Mouse (Mus musculus) embryo, embryonic 11 days (tissue): Measurements from ENCODE around the gene Gm10382.

Source experiments
- DNase-seq: peaks from one replicate; pipeline ENCODE4 v3.0.0-alpha.2; 2015

The Gm10382 gene

DNA sequence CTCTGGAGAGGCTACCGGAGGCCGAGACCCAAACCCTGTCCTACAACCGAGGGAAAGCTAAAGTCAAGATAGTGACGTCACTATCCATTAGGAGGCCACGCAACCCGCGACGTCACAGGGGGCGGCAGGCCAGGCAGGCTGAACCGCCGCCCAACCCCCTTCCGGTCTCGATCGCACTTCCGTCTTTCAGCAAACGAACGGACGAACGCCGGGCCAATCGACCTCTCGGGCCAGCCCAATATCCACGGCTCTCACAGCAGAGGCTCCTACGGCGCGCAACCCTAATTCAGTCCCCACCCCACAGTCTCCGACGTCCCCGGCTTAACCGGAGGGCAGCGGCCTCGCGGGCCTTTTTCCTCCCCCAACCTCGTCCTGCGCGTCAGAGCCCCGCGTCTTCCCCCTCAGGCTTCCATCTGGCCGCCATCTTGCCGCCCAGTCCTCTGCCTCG lies at the start of gene Gm10382:
Gene Gm10382, plus strand, starts transcription at position 192 of the 448 bp plus-strand sequence.
- peak; percentile 86 for DNase-seq

DNA sequence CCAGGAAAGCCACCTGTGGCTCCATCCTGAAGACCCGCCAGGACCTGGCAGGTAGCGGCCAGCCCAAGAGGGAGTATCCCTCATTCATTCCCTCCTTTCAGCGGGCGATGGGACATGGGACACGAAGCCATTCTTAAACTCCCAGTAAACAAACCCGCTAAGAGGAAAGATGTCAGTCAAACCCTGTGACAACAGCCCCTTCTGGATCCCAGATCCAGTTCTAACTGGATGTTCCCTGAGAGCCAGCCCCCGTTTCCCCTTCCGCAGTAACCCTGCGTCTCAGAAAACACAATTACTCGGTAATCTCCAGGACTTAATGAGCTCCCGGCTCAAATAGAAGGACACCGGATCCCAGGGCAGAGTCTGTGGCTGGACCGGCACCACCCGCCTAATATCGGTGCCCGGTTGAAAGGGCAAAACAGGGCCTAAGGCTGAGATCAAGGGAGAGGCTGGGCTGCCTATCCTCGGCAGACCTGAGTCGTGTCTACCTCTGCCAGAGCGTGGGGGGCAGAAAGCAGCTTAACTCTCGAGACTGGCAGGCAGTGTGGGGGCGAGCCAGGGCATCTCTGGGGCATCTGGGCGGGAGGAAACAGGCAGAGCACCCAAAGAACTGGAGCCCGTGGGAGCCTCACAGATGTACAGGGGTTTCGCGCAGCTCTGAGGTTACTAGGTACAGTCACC lies 49.1 kb upstream of the Gm10382 start:
- peak; percentile 61 for DNase-seq

DNA sequence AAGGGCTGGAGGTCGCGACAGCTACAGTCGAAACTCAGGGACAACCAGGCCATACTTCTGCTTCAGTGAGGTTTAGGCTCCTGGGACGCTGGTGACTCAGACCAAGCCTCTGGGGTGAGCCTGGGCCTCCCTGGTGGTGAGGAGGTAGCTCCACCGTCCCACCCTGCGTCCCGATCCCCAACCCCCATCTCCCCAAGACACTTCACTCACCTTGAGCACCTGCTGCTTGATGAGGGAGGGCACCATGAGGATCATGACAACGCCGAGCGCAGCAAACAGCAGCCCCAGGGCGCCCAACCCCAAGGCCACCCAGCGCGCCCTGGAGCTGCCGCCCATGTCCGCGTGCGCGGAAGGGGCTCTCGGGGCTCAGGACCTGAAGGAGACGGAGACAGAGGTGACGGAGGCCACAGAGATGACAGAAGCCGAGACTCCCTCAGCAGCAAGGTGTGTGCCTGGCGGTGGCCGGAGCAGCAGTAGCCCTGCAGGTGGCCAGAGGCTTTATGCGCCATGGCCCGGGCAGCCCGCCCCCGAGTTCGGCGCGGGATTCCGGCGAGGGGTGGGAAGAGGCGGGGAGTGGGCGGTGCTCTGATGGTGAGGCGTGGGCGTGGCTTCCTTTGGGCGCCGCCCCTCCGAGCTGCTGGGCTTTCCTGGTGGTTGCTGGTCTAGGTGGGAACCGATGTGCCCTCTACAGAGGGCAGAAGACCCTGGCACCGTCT lies 48.4 kb upstream of the Gm10382 start, which contains the start of gene Scarb1:
Gene Scarb1, minus strand, starts transcription at position 548 of the 716 bp plus-strand sequence.
- DNase-seq, result peak; percentile 92

DNA sequence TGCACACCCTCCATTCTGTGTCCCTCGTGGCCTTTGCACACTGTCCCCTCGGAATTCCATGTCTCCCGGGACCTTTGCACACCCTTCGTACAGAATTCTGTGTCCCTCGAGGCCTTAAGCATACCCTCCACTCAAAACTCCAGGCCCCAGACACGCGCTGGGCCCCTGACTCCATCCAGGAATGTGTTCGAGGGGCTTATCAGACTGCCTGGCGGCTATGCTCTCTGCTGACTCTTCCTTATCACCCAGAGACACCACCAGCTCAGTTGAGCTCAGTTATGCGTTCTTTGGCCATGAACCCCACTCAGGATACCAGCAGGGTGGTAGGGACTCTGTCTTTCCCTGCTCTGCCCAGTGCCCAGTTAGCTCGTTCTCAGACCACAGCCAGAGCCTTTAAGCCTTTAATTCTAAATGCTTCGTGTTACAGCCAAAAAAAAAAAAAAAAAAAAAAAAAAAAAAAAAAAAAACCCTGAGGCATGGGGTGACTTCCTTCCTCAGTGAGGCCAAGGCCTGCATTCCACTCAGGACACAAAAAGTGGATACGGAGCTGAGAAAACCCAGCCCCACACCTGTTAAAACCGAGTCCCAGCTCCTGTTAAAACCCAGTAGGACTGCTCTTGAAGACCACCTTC lies 47.5 kb upstream of the Gm10382 start:
- DNase-seq, result no peak

DNA sequence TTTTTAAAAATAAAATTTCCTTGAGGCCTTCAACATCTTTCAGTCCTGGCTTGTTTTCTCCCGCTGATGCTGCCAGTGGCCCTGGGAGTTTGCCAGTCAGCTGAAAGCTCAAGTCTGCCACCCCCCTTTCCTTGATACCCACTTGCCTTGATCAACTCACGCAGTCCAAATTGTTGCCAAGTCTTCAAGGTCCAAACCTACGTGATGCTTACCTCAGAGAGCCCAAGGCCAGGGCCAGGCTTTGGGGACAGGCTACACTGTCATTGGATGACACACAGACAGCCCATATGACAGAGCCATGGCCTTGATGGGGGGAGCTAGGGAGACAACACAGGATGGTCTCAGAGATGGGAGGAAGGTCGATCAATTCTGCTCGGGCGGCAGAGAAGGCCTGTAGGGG lies 44.8 kb upstream of the Gm10382 start:
- no peak for DNase-seq

GRCm38 (mm10) chr5:125348067-125348466 lies 41.1 kb upstream of the Gm10382 start:
- no peak for DNase-seq

- DNase-seq, result peak; percentile 37
These were observed 40.6 kb upstream of the Gm10382 start for GRCm38 (mm10) chr5:125348487-125348886.

GRCm38 (mm10) chr5:125349391-125349790 lies 39.7 kb upstream of the Gm10382 start:
- DNase-seq, result no peak

DNA sequence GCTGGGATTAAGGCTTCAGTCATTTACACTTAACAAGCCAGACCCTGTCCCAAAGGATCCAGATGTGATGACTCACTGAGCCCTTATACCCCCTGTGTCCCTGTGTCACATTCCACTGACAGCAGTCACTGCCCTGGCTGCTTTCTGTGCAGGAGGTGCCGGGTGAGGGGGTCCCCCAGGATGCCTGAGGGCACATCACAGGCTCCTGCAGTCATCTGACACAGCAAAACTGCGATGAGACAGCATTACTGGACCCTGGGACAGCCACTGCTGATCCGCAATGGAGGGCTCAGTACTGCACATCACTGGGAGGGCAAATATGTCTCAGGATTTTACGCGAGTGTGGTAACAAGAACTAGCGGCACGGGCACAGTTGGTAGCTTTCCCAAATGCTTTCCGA lies 38.1 kb upstream of the Gm10382 start:
- no peak for DNase-seq

GRCm38 (mm10) chr5:125351939-125352338 lies 37.2 kb upstream of the Gm10382 start:
- DNase-seq, result no peak

DNA sequence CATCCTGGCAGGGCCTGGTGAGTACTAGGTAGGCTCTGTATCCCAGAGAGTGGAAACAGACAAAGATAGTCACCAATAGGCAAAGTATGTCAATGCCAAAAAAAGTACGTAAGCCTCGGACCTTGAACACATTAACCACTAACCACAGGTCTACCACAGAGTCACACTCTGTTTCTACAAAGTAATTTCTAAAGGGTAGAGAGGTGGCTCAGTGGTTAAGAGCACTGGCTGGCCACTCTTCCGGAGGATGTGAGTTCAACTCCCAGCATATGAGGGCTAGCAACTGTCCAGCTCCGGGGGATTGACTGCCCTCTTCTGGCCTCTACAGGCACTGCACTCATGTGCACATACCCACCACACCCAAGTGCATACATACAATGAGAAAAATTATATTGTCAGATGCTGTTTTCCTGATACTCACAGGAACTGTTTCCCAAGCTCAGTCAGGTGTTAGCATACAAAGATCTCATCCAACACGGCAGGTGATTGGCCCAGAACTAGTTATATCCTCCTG lies 36.3 kb upstream of the Gm10382 start:
- no peak for DNase-seq

DNA sequence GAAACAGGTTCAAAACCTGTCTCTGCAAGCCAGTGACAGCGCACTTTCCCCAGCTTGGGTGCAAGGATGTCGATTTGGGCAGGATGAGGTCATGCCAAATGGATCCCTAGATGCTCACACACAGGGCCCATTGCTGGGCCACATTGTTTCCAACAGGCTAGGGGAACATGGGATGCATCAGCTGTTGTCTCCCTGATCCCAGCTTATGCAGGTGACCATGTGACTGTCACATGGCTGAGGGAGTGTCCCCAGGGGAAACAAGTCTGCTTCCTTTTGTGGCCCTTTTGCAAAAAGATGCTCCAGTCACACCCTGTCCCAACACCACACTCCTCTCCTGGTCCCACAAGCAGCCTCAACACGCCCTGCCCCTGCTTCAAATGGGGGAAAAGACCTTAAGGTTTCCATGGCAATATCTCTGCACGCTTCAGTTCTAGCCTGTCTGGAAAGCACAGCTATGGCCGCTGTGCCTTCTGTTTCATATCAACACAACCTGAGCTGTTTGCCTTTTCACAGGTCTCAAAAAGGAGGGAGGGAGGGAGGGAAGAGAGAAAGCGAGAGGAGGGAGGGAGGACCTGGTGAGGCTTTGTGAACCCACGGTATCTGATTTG lies 34.1 kb upstream of the Gm10382 start:
- no peak for DNase-seq

DNA sequence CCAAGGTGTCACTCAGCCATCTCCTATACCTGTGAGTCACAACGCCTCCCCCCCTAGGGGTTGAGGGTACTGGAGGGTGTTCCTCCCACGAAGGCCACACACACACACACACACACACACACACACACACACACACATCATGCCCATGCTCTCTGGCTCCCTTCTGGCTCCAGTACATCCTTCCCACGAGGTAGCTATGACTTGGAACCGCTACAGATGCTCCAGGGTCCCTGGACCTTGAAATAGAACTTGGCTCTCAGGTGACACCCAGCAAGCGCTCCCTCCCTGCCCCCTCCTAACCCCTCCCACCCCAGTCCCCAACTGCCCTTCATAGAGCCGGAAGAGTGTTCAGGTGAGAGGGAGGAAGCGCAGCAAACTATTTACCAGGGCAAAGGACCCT lies 33.5 kb upstream of the Gm10382 start:
- DNase-seq, result no peak

DNA sequence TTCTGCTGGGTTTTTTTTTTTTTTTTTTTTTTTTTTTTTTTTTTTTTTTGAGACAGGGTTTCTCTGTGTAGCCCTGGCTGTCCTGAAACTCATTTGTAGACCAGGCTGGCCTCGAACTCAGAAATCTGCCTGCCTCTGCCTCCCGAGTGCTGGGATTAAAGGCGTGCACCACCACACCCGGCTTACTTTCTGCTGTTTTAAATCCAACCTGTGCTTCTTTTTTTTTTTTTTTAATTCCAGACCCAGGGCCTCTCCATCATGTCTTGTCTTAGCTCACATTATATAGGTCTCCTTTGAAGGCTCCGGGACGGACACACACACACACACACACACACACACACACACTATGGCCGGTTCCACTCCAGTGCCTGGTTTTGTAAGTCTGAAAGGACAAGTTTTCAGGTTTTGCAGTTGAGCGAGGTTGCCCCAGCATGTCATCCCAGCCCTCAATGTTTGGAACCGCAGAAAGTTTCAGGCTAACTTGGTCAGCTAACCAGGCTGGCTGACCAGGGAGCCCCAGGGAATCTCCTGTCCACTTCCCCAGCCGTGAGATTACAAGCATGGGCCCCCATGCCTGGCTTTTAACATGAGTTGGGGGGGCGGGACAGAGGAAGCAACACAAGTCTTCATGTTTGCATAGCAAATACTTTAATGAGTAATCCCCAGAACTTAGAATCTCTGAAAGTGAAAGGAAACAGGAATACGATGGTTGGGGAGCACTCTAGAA lies 31.4 kb upstream of the Gm10382 start:
- no peak for DNase-seq

- no peak for DNase-seq
These were observed 30.9 kb upstream of the Gm10382 start for GRCm38 (mm10) chr5:125358270-125358608.

GRCm38 (mm10) chr5:125360566-125360965 lies 28.6 kb upstream of the Gm10382 start:
- DNase-seq, result no peak

DNA sequence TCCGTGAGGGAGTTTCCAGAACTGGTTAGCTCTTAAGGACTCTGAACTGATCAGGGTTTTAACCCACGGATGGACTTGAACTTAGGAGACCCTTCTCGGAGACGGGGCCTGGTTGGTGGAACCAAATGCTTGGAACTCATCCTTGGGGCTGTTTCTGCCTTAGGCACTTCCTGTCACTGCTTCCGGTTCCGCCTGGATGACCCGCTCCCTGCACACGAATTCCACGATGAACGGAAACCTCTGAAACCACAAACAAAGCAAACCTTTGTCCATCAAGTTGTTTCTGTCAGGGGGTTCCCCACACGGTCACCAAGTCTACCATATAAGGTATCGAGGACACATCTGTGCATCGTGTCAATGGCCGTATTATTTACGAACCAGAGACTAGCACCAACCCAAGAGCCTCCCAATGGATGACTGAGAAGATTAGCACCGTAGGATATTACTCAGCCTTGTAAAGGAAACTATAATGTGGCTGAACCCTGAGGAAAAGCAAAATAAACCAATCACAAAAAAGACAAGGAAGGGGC lies 28.1 kb upstream of the Gm10382 start:
- no peak for DNase-seq

- no peak for DNase-seq
These were observed 25.2 kb upstream of the Gm10382 start for GRCm38 (mm10) chr5:125363894-125364293.

- no peak for DNase-seq
These were observed 24.2 kb upstream of the Gm10382 start for GRCm38 (mm10) chr5:125364851-125365429.

GRCm38 (mm10) chr5:125368156-125368555 lies 21.0 kb upstream of the Gm10382 start:
- no peak for DNase-seq

GRCm38 (mm10) chr5:125368568-125368967 lies 20.6 kb upstream of the Gm10382 start:
- peak; percentile 74 for DNase-seq
